9 mouse cellular contexts compared by ENCODE assay signal in genomic region chr8:46769408-46770180, GRCm38 (mm10). TPM values are rescaled to one million over a fixed set of nuclear protein-coding genes. Genes with fewer than 3 reads are reported as not detected.
DNase-seq lines count a peak whose midpoint lies in the region; ATAC-seq lines count a peak whose summit lies in the region.
"Had no signal": no experiment of that assay in that cellular context is flagged by ENCODE, and none has a peak within 500 bp of the region (broad histone marks: within the 10 kb centered on the region; RNA-seq: fewer than 3 reads in every experiment).

No protein-coding gene starts in this region.

- H3K27ac ChIP-seq in forebrain, embryonic 10.5 days = peak overlapping the region; percentile 73
- H3K27ac ChIP-seq in forebrain, embryonic 11.5 days (ENCODE audit: low read depth, low read length) = no peak overlapping the region
- peak overlapping the region; percentile 78 for H3K27ac ChIP-seq in limb, embryonic 10.5 days
- H3K27ac ChIP-seq in stomach, embryonic 16.5 days (ENCODE audit: low read length) = peak overlapping the region; percentile 31
- H3K27ac ChIP-seq: stomach, embryonic 15.5 days had no signal

- H3K27me3 ChIP-seq in forebrain, embryonic 10.5 days (ENCODE audit: poor library complexity, severe bottlenecking) = no peaks in the 10 kb centered on the region; the same call in 1 of the 2 replicates
- no peaks in the 10 kb centered on the region for H3K27me3 ChIP-seq in forebrain, embryonic 11.5 days (ENCODE audit: control insufficient read depth, insufficient read depth, low read length)
- H3K27me3 ChIP-seq in limb, embryonic 10.5 days (ENCODE audit: low read depth, poor library complexity, severe bottlenecking) = no peaks in the 10 kb centered on the region
- no peaks in the 10 kb centered on the region for H3K27me3 ChIP-seq in stomach, embryonic 16.5 days (ENCODE audit: control insufficient read depth, insufficient read depth, low read length)
- H3K27me3 ChIP-seq: stomach, embryonic 15.5 days had no signal

- no peak overlapping the region for H3K4me2 ChIP-seq in forebrain, embryonic 11.5 days (ENCODE audit: low read depth, low read length, severe bottlenecking)
- H3K4me2 ChIP-seq in stomach, embryonic 16.5 days (ENCODE audit: low read depth, low read length) = no peak overlapping the region
- H3K4me2 ChIP-seq: stomach, embryonic 15.5 days had no signal

- H3K9ac ChIP-seq in forebrain, embryonic 11.5 days (ENCODE audit: low read length) = no peak overlapping the region
- H3K9ac ChIP-seq in stomach, embryonic 16.5 days (ENCODE audit: low read length) = no peak overlapping the region
- H3K9ac ChIP-seq: stomach, embryonic 15.5 days had no signal

- no peak for ATAC-seq in forebrain, embryonic 11.5 days (replicated peaks; ENCODE audit: low FRiP score)
- ATAC-seq in stomach, embryonic 16.5 days (ENCODE audit: insufficient read depth, low FRiP score) = peak; percentile 40; the same call in 1 of the 2 replicates
- no peak for ATAC-seq in CD4-positive, CD25-positive, alpha-beta regulatory T cell, adult 4 months

- peaks cover 4% of the 10 kb centered on the region; the same call in 1 of the 2 replicates for H3K9me3 ChIP-seq in forebrain, embryonic 10.5 days
- no peaks in the 10 kb centered on the region for H3K9me3 ChIP-seq in forebrain, embryonic 11.5 days (ENCODE audit: control insufficient read depth, low read length)
- H3K9me3 ChIP-seq in limb, embryonic 10.5 days (replicated peaks) = no peaks in the 10 kb centered on the region
- H3K9me3 ChIP-seq in stomach, embryonic 16.5 days (replicated peaks; ENCODE audit: control insufficient read depth, low read length) = peaks cover 3% of the 10 kb centered on the region; the same call in 1 of the 2 replicates
- H3K9me3 ChIP-seq: stomach, embryonic 15.5 days had no signal

- intact Hi-C loops in heart, postnatal 14 days (cut with DNase I) = no loop called here

- peaks cover 35% of the 10 kb centered on the region for H3K4me1 ChIP-seq in forebrain, embryonic 10.5 days
- H3K4me1 ChIP-seq in forebrain, embryonic 11.5 days (replicated peaks; ENCODE audit: control insufficient read depth, insufficient read depth, low read length) = no peaks in the 10 kb centered on the region; the same call in 1 of the 2 replicates
- peaks cover 26% of the 10 kb centered on the region for H3K4me1 ChIP-seq in limb, embryonic 10.5 days
- H3K4me1 ChIP-seq in stomach, embryonic 16.5 days (ENCODE audit: control insufficient read depth, insufficient read depth, low read length) = peaks cover 8% of the 10 kb centered on the region; the same call in 1 of the 2 replicates
- H3K4me1 ChIP-seq: stomach, embryonic 15.5 days had no signal

- H3K4me3 ChIP-seq in forebrain, embryonic 10.5 days = no peak overlapping the region
- H3K4me3 ChIP-seq in forebrain, embryonic 11.5 days (ENCODE audit: low read depth, low read length) = no peak overlapping the region
- H3K4me3 ChIP-seq in limb, embryonic 10.5 days = no peak overlapping the region
- no peak overlapping the region for H3K4me3 ChIP-seq in stomach, embryonic 16.5 days (replicated peaks; ENCODE audit: low read length)
- H3K4me3 ChIP-seq: stomach, embryonic 15.5 days had no signal

- peaks cover 5% of the 10 kb centered on the region; the same call in 1 of the 2 replicates for H3K36me3 ChIP-seq in forebrain, embryonic 10.5 days (replicated peaks)
- no peaks in the 10 kb centered on the region for H3K36me3 ChIP-seq in forebrain, embryonic 11.5 days (ENCODE audit: control insufficient read depth, insufficient read depth, low read length)
- 0 out of 2 replicates have a peak, but pooled peaks cover 3% of the 10 kb centered on the region for H3K36me3 ChIP-seq in limb, embryonic 10.5 days
- H3K36me3 ChIP-seq in stomach, embryonic 16.5 days (ENCODE audit: control insufficient read depth, insufficient read depth, low read length) = no peaks in the 10 kb centered on the region
- H3K36me3 ChIP-seq: stomach, embryonic 15.5 days had no signal

- no peak for DNase-seq in forebrain, embryonic 10.5 days (ENCODE audit: extremely low spot score, low spot score)
- DNase-seq in forebrain, embryonic 11.5 days (ENCODE audit: low spot score) = no peak
- peak; percentile 14 for DNase-seq in R1 (ENCODE audit: low read depth, low spot score)
- peak; percentile 34 for DNase-seq in forelimb bud, embryonic 11.5 days (ENCODE audit: low read depth, low spot score)
- DNase-seq in limb, embryonic 10.5 days (ENCODE audit: low spot score) = peak; percentile 42
- no peak for DNase-seq in heart, postnatal 14 days

- 72% methylated on average over 11 of the region's 11 CpGs for WGBS in forebrain, embryonic 10.5 days
- 76% methylated on average over 11 of the region's 11 CpGs for WGBS in forebrain, embryonic 11.5 days
- 79% methylated on average over 11 of the region's 11 CpGs for WGBS in limb, embryonic 10.5 days
- WGBS in stomach, embryonic 16.5 days = 64% methylated on average over 11 of the region's 11 CpGs

RNA-seq across cellular contexts. Expression of gene Irf2, which starts 30.1 kb away (rescaled TPM):
- polyA plus RNA-seq in forebrain, embryonic 10.5 days (2016; fragmentation: Nextera tagmentation; extraction: Ambion mirVana) = 5.6 and 7.8 TPM in 2 replicates
- polyA plus RNA-seq in forebrain, embryonic 11.5 days (2014; fragmentation: Nextera tagmentation; extraction: Ambion mirVana) = 7.7 and 12.8 TPM in 2 replicates
- 7.7 and 8.1 TPM in 2 replicates for polyA plus RNA-seq in limb, embryonic 10.5 days (2016; fragmentation: Nextera tagmentation; extraction: Ambion mirVana)
- 18.1 and 27.5 TPM in 2 replicates for polyA plus RNA-seq in stomach, embryonic 16.5 days (2015; fragmentation: Nextera tagmentation; extraction: Ambion mirVana)
- total RNA-seq in heart, postnatal 14 days (2021) = 10 to 100 TPM; 43.6 to 44.5 TPM
- polyA plus RNA-seq in CD4-positive, CD25-positive, alpha-beta regulatory T cell, adult 4 months (2017; shearing (Covaris generic)) = 100 to 1,000 TPM; 244 to 267 TPM

Comparison
In these comparisons a context has a peak if more than half of its experiments do, and no peak if none do; other contexts are left out.
1. DNase-seq: peak in R1 (single experiment), forelimb bud, embryonic 11.5 days (single experiment) and limb, embryonic 10.5 days (single experiment); none in forebrain, embryonic 10.5 days (single experiment), forebrain, embryonic 11.5 days (single experiment) and heart, postnatal 14 days (0 of 2).